Mouse (Mus musculus) lung, postnatal 0 days (tissue): ENCODE measurements at regions not wholly inside any gene's neighbourhood (a gene's known extent, or its start where the extent isn't known, plus 50 kb on each side); places are given as distances from the start of the nearest gene placed in this dataset.

Experiments used
- CTCF ChIP-seq: IDR thresholded peaks from 2 replicates; pipeline ENCODE4 v1.5.1; 2016; ENCODE audit warnings: antibody characterized with exemption, mild to moderate bottlenecking
- EP300 ChIP-seq: IDR thresholded peaks from 2 replicates; pipeline ENCODE4 v1.6.1; 2016; ENCODE audit warnings: antibody characterized with exemption, mild to moderate bottlenecking, control low read depth

DNA sequence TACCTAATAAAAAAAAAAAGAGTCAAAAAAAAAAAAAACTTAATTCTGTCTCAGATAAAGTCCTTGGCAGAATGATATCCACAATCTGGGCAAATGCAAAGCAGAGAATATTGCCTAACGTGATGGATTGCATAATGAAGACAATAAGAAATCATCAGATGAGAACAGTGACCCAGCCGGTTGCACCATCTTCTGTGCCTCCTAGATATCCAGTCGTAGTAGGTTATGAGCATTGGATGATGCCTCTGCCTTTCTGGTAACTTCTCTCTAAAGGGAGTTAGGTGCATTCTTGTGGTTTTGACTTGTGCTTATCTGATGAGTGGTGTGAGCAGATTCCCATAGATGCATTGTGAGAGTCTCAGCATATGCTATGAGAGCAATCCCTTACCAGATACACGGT lies 71.6 kb upstream of the F13a1 start:
- no peak for TF ChIP-seq EP300
- no peak for TF ChIP-seq CTCF
